Mouse (Mus musculus) neutrophil, adult 5-6 weeks (primary cell): ENCODE measurements around the gene Dlx3. TPM values are rescaled to one million over a fixed set of nuclear protein-coding genes. Genes with fewer than 3 reads are reported as not detected.

Source experiments
- ATAC-seq: fragments of 151-379, 151-347 bp; 2 replicates; pipeline ENCODE4 v1.8.0; 2017; ENCODE audit warnings: mild to moderate bottlenecking, moderate TSS enrichment; ENCODE audit not compliant: insufficient number of reproducible peaks, poor library complexity, low FRiP score, severe bottlenecking; ENCODE audit errors: extremely low read depth
- total RNA-seq: library from RNA; stranded (forward); fragments of 200-1000 nt; gene quantifications from 2 replicates; pipeline ENCODE4 v1.2.3, GENCODE M21; 2017

Dlx3 gene
- total RNA-seq, 1 experiment from 2014 or later = not detected

GRCm38 (mm10) chr11:95117030-95117429 lies 2.9 kb upstream of the Dlx3 start:
- ATAC-seq = no peak

- ATAC-seq = no peak
Observed at GRCm38 (mm10) chr11:95118505-95118904, 1.4 kb upstream of the Dlx3 start.

DNA sequence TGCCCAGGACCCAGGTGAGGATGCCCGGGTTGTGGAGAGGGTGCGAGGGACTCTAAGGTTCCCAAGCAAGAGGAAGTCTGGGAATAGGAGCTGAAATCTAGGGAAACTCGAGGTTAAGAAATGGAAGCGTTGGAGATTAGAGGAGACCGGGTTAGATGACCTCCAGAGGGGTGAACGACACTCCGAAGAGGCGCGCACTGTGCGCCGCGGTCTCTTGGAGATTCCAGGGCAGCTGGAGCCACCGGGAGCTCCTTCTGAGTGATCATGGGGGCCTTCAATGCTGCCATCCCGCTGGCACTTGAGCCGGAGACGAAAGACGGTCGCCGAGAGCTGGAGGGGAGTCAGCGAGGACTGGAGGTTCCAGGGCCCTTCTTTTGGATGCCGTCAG lies 708 bp downstream of the Dlx3 start:
- no peak for ATAC-seq

DNA sequence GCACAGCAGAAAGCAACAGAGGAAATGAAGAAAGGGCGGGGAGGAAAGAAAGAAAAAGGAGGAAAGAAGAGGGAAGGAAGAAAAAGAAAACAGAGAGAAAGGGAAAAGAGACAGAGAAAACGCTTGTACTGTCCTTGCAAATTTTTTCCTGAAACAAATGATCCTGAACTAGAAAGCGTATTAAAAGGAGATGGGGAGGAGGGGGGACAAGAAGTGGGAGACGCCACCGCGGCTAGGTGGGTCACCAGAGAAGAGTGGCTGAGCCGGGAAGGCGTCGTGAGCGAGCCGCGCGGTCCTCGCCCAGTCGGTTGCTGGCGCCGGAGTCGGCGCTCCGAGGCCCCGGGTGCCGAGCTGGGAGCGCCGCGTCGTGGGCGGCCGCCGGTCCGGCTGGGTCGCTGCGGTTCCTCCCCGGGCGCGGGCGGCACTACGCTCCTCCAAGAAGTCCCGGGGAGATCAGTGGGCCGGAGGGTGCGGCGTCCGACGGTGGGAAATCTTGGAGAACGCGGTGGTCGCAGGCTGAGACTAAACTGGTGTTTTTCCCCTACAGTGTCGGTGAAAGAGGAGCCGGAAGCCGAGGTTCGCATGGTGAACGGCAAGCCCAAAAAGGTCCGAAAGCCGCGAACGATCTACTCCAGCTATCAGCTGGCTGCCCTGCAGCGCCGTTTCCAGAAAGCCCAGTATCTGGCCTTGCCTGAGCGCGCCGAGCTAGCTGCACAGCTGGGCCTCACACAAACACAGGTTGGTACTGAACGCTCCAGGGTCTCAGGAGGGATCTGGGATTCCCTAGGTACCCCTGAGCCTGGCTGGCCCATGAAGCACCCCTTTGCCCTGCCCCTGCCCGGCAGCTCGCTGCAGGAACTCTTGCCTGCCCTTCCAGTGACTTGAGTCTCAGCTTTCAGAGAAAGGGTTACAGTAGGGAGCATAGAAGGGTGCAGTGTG lies 1.5 kb downstream of the Dlx3 start:
- ATAC-seq = no peak

DNA sequence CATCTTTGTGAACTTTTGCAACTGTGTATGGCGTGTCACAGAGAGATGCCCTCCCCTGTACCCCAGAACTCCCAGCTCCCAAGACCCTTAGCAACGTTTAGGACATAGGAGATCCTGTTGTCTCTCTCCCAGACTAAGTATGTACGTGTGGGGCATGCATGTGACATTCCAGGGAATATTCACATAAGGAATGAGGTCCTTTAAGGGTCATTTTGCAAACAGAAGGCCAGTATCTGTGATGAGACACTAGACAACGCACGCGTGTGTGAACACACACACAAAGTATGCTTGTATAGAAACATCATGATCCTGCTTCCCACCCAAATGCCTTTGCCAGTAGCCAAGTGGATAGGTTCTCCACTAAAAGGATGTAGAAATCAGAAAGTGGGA lies 2.2 kb downstream of the Dlx3 start:
- ATAC-seq = no peak

DNA sequence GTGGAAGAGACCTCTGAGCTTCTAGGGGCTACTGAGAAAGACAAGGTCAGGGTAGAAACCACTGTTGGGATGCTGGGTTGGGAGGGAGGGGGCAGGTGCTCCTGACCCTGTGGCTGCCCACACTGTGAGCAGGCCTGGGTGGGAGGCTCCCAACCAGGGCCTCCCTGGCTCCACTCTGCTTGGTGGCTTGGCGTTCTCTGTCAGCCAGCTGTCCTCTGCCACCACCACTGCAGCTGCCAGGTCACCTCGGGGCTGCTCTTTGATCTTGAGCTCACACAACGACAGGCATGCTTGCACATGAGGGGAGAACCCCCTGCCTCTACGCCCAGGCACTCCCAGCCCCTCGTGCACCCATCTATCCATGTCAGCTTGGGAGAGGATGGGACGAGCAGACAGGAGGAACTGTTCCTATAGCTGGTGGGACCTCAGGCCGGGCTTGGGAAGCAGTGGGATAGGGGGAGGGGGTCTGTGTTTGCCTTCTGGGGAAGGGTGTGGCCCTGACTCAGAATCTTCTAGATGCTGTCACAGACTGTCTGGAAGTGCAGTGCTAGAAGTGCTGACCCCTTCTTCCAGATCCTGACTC lies 5.5 kb downstream of the Dlx3 start:
- no peak for ATAC-seq

DNA sequence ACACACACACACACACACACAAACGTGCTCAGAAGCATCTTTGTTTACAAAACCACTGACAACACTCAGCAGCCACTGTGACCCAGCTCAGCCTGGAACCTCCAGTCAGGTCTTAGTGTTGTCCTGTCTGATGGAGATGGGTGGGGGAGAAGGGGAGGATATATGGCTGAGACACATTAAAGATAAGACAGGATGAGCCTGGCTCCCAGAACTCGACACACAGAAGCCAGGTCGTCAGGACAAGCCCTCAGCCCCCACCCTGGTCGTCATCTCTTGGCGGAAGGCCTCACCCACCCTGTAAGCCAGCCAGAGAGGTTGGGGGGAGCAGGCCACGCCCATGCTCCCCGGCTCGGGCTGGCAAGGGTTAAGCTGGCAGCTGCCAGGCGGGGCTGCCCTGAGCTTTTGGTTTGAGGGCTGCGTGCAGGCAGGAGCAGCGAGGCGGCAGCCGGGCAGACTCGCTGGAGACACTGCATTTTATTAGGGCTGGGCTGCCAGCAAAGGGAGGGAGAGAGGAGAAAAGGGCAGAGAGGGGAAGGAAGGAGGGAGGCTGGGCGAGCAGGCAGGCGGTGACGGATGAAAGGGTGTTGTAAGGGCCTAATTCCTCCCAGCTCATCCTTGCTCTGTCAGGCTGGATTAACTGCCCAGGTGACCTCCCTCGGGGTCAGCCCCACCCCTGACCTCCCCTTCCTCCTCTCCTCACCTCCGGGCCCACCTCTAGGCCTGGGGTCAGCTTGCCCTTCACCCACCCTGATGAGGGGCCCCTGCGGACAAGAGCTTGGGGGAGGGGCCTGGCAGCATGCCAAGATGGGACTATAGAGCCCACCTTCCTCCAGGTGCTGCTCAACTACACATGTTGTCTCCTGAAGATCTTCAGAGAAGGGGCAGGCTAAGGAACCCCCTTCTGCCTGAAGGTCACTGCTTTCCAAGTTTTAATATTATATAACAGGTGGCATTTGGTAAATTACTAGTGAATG lies 6.6 kb downstream of the Dlx3 start:
- ATAC-seq = no peak

- ATAC-seq = no peak
Observed at GRCm38 (mm10) chr11:95128359-95128758, 8.4 kb downstream of the Dlx3 start.

- ATAC-seq = no peak
Observed at GRCm38 (mm10) chr11:95130668-95131252, 10.8 kb downstream of the Dlx3 start.

DNA sequence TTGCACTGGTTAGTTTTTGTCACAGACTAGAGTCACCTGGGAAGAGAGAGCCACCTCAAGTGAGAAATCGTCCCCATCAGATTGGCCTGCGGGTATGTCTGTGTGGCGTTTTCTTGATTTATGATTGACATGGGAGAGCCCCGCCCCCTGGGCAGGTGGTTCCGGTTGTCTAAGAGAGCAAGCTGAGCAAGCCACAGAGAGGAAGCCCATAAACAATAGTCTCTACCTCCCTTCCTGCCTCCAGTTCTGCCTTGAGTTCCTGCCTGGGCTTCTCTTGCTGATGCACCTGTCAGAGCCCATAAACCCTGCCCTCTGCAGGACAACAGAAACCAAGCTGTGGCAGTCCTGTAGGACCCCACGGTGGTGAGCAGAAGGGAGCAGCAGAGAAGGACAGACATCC lies 13.4 kb downstream of the Dlx3 start:
- ATAC-seq = no peak

DNA sequence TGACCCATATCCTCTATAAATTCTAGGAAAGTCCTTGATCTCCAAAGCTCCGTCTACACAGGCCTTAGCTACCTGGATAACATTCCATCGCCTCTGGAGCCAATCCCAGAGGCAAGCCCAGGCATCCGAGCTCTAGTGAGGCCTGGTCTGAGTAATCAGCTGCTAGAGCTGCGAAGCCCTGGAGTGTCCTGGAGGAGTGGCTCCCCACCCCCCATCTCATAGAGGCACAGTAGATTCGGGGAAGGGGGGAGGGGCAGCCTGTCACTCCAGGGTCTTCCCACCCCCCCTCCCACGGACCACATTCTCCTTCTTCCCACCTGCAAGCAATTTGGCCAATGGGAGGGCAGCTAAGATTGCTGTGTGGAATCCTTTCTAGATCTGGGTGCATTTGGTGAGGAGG lies 17.4 kb downstream of the Dlx3 start:
- no peak for ATAC-seq

DNA sequence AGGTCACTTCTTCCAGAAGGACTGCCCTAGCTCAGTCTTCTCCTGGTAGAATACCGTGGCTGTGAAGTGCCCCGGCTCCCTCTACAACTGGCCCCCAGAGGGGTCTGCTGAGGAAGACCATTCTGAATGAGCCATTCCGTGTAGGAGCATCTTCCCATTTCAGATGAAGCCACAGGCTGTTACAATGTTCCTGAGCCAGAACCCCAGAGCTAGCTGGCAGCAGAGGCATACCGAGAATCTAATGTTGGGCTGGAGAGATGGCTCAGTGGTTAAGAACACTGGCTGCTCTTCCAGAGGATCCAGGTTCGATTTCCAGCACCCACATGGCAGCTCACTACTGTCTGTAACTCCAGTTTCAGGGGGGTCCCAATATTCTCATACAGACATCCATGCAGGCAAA lies 20.0 kb downstream of the Dlx3 start:
- no peak for ATAC-seq

GRCm38 (mm10) chr11:95142258-95142657 lies 22.3 kb downstream of the Dlx3 start:
- no peak for ATAC-seq

DNA sequence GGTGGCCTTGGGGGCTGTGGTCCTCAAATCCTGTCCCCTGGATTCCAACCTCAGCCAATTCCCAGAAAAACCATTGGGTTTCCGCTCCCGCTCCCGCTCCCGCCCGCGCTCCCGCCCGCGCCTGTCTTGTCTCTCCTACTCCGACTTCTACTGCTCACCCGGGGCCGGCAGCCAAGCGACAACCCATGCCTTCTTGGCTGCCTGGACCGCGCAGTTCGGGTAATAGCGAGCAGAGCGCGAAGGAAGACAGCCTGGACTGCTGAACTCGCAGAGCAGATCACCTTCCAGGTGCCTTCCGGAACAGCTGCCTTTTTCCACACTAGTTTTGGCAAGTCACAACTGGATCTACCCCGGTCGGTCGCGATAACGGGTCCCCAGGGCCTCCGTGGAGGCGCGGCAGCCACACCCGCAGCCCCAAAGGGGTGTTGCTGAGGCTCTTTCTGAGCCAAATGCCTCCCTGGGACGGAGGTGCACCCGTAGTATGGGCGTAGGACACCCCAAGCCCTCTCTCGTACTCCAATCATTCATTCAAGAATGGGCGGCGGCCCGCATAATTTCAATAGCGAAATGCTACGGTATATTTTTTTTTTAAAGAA lies 23.2 kb downstream of the Dlx3 start:
- ATAC-seq = no peak

- no peak for ATAC-seq
Observed at GRCm38 (mm10) chr11:95143663-95144062, 23.7 kb downstream of the Dlx3 start.

- ATAC-seq = no peak
Observed at GRCm38 (mm10) chr11:95144091-95144945, 24.4 kb downstream of the Dlx3 start.

DNA sequence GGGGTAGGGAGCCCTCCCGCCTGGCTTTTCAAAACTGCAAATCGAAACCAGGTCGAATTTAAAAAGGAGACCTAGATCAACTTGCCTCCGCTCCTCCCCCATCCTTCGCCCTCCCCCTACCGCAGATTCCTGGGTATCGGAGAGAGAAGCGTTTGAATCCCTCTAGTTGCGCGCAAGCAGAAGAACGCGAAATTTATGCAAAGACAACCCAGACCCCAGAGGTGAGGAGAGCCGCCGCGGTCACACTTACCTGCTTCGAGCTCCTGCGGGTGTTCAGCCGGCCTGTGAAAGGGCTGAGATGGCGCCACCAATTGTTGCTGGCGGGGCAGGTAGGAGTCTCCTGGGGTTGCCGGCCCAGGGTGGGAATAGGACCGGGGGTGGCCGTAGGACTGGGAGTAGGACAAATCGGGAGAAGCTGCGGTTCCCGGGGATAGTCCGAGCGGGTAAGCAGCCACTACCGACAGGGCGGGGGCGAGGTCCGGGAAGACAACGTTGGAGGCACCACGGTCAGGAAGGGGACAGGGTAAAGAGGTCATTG lies 25.1 kb downstream of the Dlx3 start:
- ATAC-seq = no peak
